ENCODE assay signal across 8 mouse cellular contexts in the genomic region with DNA sequence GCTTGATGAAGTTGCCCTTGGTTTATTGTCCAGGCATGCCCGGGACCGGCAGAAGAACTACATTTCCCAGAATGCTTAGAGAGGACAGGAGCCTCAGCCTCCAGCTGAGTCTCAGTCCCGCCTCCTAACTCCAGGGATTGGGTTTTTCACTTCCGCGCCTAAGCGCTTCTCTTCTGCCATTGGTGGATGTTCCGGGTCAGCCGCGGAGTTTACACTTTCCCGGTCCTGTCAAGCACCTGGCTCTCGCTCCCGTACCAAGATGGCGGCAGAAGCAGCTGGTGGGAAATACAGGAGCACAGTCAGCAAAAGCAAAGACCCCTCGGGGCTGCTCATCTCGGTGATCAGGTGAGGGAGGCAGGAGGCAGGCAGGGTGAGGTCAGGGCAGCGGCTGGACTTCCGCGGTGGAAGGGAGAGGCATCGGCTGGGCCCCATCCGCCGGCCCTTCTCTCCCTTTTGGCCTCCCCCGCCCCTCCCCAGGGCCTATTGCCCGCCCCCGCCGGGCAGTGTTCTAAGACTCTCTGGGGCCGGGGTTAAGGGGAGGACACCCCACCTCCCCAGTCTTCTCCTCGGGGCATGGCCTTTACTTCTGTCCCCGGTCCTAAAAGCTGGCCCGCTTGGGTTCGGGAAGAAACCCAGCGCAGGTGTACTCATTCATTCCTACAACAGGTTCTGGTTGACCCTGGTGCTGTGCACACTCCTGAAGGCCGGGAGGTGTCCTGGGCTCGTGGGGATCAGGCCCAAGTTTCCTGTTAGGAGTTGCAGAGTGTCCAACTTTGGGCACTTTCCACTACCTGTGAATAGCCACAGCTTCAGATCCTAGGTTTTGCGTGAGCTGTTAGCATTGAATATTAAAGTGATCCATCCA. TPM values are rescaled to one million over a fixed set of nuclear protein-coding genes. Genes with fewer than 3 reads are reported as not detected.
DNase-seq lines count a peak whose midpoint lies in the region; ATAC-seq lines count a peak whose summit lies in the region.

A gene (plus strand): TSS at position 192 of the 865 bp plus-strand sequence.

- peak within 1 kb of the TSS; percentile 72 for H3K9ac ChIP-seq in hindbrain, embryonic 11.5 days (ENCODE audit: low read depth, low read length)

- no peaks in the 10 kb centered on the region for H3K27me3 ChIP-seq in hindbrain, embryonic 11.5 days (ENCODE audit: control insufficient read depth, insufficient read depth, low read length)

- H3K4me3 ChIP-seq in hindbrain, embryonic 11.5 days (ENCODE audit: low read depth, low read length) = peak within 1 kb of the TSS; percentile 56

- no peak within 1 kb of the TSS for H3K27ac ChIP-seq in hindbrain, embryonic 11.5 days (ENCODE audit: low read depth, low read length)

- H3K36me3 ChIP-seq in hindbrain, embryonic 11.5 days (ENCODE audit: control insufficient read depth, insufficient read depth, low read length) = no peaks in the 10 kb centered on the region

- no peaks in the 10 kb centered on the region for H3K9me3 ChIP-seq in hindbrain, embryonic 11.5 days (ENCODE audit: control insufficient read depth, low read length)

- H3K4me2 ChIP-seq in hindbrain, embryonic 11.5 days (replicated peaks; ENCODE audit: low read depth, low read length) = peak within 1 kb of the TSS; percentile 77

- H3K4me1 ChIP-seq in hindbrain, embryonic 11.5 days (replicated peaks; ENCODE audit: control insufficient read depth, insufficient read depth, low read length) = no peaks in the 10 kb centered on the region

- ATAC-seq in hindbrain, embryonic 11.5 days (ENCODE audit: low FRiP score) = peak; percentile 100

- WGBS in hindbrain, embryonic 11.5 days = 3% methylated on average over 26 of the region's 34 CpGs

- peak; percentile 96 for DNase-seq in Muller cell, postnatal 12 days (ENCODE audit: inconsistent ontology term)
- DNase-seq in cerebellum, adult 9-11 months = peak; percentile 97
- DNase-seq in frontal cortex, adult 2 months (ENCODE audit: extremely low spot score in 1 of 2, low spot score in 1 of 2) = peak; percentile 97 to 98
- peak; percentile 94 for DNase-seq in hindbrain, embryonic 11.5 days (ENCODE audit: low spot score)
- DNase-seq in layer of hippocampus, postnatal 10 days (ENCODE audit: low spot score in 2 of 2) = peak; percentile 89 to 93
- peak; percentile 98 for DNase-seq in lung, postnatal 10 days
- DNase-seq in ovary, postnatal 36 days (ENCODE audit: low spot score) = peak; percentile 89
- peak; percentile 93 for DNase-seq in thymus, postnatal 25 days

RNA-seq across cellular contexts. Expression of the gene that starts here (rescaled TPM):
- polyA plus RNA-seq in frontal cortex, adult 2 months (2012; rRNA removed) = 20.6 and 21.8 TPM in 2 replicates
- 29.6 and 44.6 TPM in 2 replicates for polyA plus RNA-seq in hindbrain, embryonic 11.5 days (2014; fragmentation: Nextera tagmentation; extraction: Ambion mirVana)
- total RNA-seq in layer of hippocampus, postnatal 10 days (2021) = 10 to 100 TPM; 70.1 to 79.5 TPM
